Mouse (Mus musculus): ENCODE results near the gene Gabra4. TPM values are rescaled to one million over a fixed set of nuclear protein-coding genes. Genes with fewer than 3 reads are reported as not detected.

The Gabra4 gene
- polyA plus RNA-seq, 1 experiment, result 0.19 TPM

GRCm38 (mm10) chr5:71608735-71609134, 49.4 kb downstream of the Gabra4 start:
- H3K36me3 ChIP-seq (ENCODE audit: control insufficient read depth, insufficient read depth, low read length), result no peaks in the 10 kb centered on the region
- no peak overlapping the region for H3K27ac ChIP-seq (ENCODE audit: insufficient read depth, low read length)
- DNase-seq (ENCODE audit: low read depth in 1 of 2, low spot score in 2 of 2), result no peak
- no peaks in the 10 kb centered on the region for H3K4me1 ChIP-seq (ENCODE audit: control insufficient read depth, insufficient read depth, insufficient read length)
- TF ChIP-seq POLR2A (IDR thresholded peaks at IDR 0.05; ENCODE audit: low read depth, low read length) (no peak), CTCF (IDR thresholded peaks at IDR 0.05; ENCODE audit: extremely low read depth, insufficient read depth, insufficient read length, insufficient replicate concordance) (no peak)
- 80% methylated on average over 1 of the region's 1 CpGs for WGBS
- no peaks in the 10 kb centered on the region for H3K27me3 ChIP-seq (ENCODE audit: control insufficient read depth, insufficient read depth, low read length)
- no peak overlapping the region for H3K4me3 ChIP-seq (ENCODE audit: extremely low read depth, insufficient read depth, insufficient read length)

GRCm38 (mm10) chr5:71606907-71607306, 51.2 kb downstream of the Gabra4 start:
- Histone ChIP-seq H3K27me3 (ENCODE audit: control insufficient read depth, insufficient read depth, low read length) (no peaks in the 10 kb centered on the region), H3K4me1 (ENCODE audit: control insufficient read depth, insufficient read depth, insufficient read length) (no peaks in the 10 kb centered on the region), H3K4me3 (ENCODE audit: extremely low read depth, insufficient read depth, insufficient read length) (no peak overlapping the region), H3K27ac (ENCODE audit: insufficient read depth, low read length) (no peak overlapping the region), H3K36me3 (ENCODE audit: control insufficient read depth, insufficient read depth, low read length) (no peaks in the 10 kb centered on the region)
- 79% methylated on average over 4 of the region's 4 CpGs for WGBS
- TF ChIP-seq POLR2A (IDR thresholded peaks at IDR 0.05; ENCODE audit: low read depth, low read length) (no peak), CTCF (IDR thresholded peaks at IDR 0.05; ENCODE audit: extremely low read depth, insufficient read depth, insufficient read length, insufficient replicate concordance) (no peak)
- no peak for DNase-seq (ENCODE audit: low read depth in 1 of 2, low spot score in 2 of 2)

GRCm38 (mm10) chr5:71604128-71604690, 53.9 kb downstream of the Gabra4 start:
- Histone ChIP-seq H3K4me1 (ENCODE audit: control insufficient read depth, insufficient read depth, insufficient read length) (no peaks in the 10 kb centered on the region), H3K27me3 (ENCODE audit: control insufficient read depth, insufficient read depth, low read length) (no peaks in the 10 kb centered on the region), H3K27ac (ENCODE audit: insufficient read depth, low read length) (no peak overlapping the region), H3K4me3 (ENCODE audit: extremely low read depth, insufficient read depth, insufficient read length) (no peak overlapping the region), H3K36me3 (ENCODE audit: control insufficient read depth, insufficient read depth, low read length) (no peaks in the 10 kb centered on the region)
- TF ChIP-seq POLR2A (IDR thresholded peaks at IDR 0.05; ENCODE audit: low read depth, low read length) (no peak), CTCF (IDR thresholded peaks at IDR 0.05; ENCODE audit: extremely low read depth, insufficient read depth, insufficient read length, insufficient replicate concordance) (no peak)
- DNase-seq (ENCODE audit: low read depth in 1 of 2, low spot score in 2 of 2), result no peak
- 86% methylated on average over 8 of the region's 8 CpGs for WGBS

GRCm38 (mm10) chr5:71595321-71595720, 62.8 kb downstream of the Gabra4 start:
- Histone ChIP-seq H3K36me3 (ENCODE audit: control insufficient read depth, insufficient read depth, low read length) (no peaks in the 10 kb centered on the region), H3K27ac (ENCODE audit: insufficient read depth, low read length) (no peak overlapping the region), H3K27me3 (ENCODE audit: control insufficient read depth, insufficient read depth, low read length) (no peaks in the 10 kb centered on the region), H3K4me3 (ENCODE audit: extremely low read depth, insufficient read depth, insufficient read length) (no peak overlapping the region), H3K4me1 (ENCODE audit: control insufficient read depth, insufficient read depth, insufficient read length) (no peaks in the 10 kb centered on the region)
- 92% methylated on average over 2 of the region's 2 CpGs for WGBS
- TF ChIP-seq POLR2A (IDR thresholded peaks at IDR 0.05; ENCODE audit: low read depth, low read length) (no peak), CTCF (IDR thresholded peaks at IDR 0.05; ENCODE audit: extremely low read depth, insufficient read depth, insufficient read length, insufficient replicate concordance) (no peak)
- DNase-seq (ENCODE audit: low read depth in 1 of 2, low spot score in 2 of 2), result no peak

- H3K27ac ChIP-seq (ENCODE audit: insufficient read depth, low read length), result no peak overlapping the region
- no peaks in the 10 kb centered on the region for H3K4me1 ChIP-seq (ENCODE audit: control insufficient read depth, insufficient read depth, insufficient read length)
- no peaks in the 10 kb centered on the region for H3K27me3 ChIP-seq (ENCODE audit: control insufficient read depth, insufficient read depth, low read length)
- no peak overlapping the region for H3K4me3 ChIP-seq (ENCODE audit: extremely low read depth, insufficient read depth, insufficient read length)
- no peak for TF ChIP-seq POLR2A (IDR thresholded peaks at IDR 0.05; ENCODE audit: low read depth, low read length)
- no peak for TF ChIP-seq CTCF (IDR thresholded peaks at IDR 0.05; ENCODE audit: extremely low read depth, insufficient read depth, insufficient read length, insufficient replicate concordance)
- no peak for DNase-seq (ENCODE audit: low read depth in 1 of 2, low spot score in 2 of 2)
- no peaks in the 10 kb centered on the region for H3K36me3 ChIP-seq (ENCODE audit: control insufficient read depth, insufficient read depth, low read length)
- 57% methylated on average over 2 of the region's 2 CpGs for WGBS
Observed at GRCm38 (mm10) chr5:71593745-71594255, 64.3 kb downstream of the Gabra4 start.

- 86% methylated on average over 9 of the region's 9 CpGs for WGBS
- Histone ChIP-seq H3K4me3 (ENCODE audit: extremely low read depth, insufficient read depth, insufficient read length) (no peak overlapping the region), H3K4me1 (ENCODE audit: control insufficient read depth, insufficient read depth, insufficient read length) (no peaks in the 10 kb centered on the region), H3K27ac (ENCODE audit: insufficient read depth, low read length) (no peak overlapping the region), H3K36me3 (ENCODE audit: control insufficient read depth, insufficient read depth, low read length) (no peaks in the 10 kb centered on the region), H3K27me3 (ENCODE audit: control insufficient read depth, insufficient read depth, low read length) (no peaks in the 10 kb centered on the region)
- DNase-seq (ENCODE audit: low read depth in 1 of 2, low spot score in 2 of 2), result no peak
- TF ChIP-seq CTCF (IDR thresholded peaks at IDR 0.05; ENCODE audit: extremely low read depth, insufficient read depth, insufficient read length, insufficient replicate concordance) (no peak), POLR2A (IDR thresholded peaks at IDR 0.05; ENCODE audit: low read depth, low read length) (no peak)
Observed at GRCm38 (mm10) chr5:71571646-71572237, 86.4 kb downstream of the Gabra4 start.

- no peak within 1 kb of the TSS for H3K27ac ChIP-seq (ENCODE audit: insufficient read depth, low read length)
- TF ChIP-seq CTCF (IDR thresholded peaks at IDR 0.05; ENCODE audit: extremely low read depth, insufficient read depth, insufficient read length, insufficient replicate concordance) (no peak), POLR2A (IDR thresholded peaks at IDR 0.05; ENCODE audit: low read depth, low read length) (no peak)
- H3K36me3 ChIP-seq (ENCODE audit: control insufficient read depth, insufficient read depth, low read length), result no peaks in the 10 kb centered on the region
- no peak within 1 kb of the TSS for H3K4me3 ChIP-seq (ENCODE audit: extremely low read depth, insufficient read depth, insufficient read length)
- no peaks in the 10 kb centered on the region for H3K27me3 ChIP-seq (ENCODE audit: control insufficient read depth, insufficient read depth, low read length)
- H3K4me1 ChIP-seq (ENCODE audit: control insufficient read depth, insufficient read depth, insufficient read length), result no peaks in the 10 kb centered on the region
- 88% methylated on average over 10 of the region's 10 CpGs for whole genome bisulfite sequencing
- DNase-seq (ENCODE audit: low read depth in 1 of 2, low spot score in 2 of 2), result no peak
Observed at GRCm38 (mm10) chr5:71548079-71548478, 110.0 kb downstream of the Gabra4 start, which contains the start of gene Cox7b2. Gene Cox7b2, minus strand, starts transcription at chr5:71548205.
